Mouse (Mus musculus): ENCODE results near the gene Ruvbl1.

DNA sequence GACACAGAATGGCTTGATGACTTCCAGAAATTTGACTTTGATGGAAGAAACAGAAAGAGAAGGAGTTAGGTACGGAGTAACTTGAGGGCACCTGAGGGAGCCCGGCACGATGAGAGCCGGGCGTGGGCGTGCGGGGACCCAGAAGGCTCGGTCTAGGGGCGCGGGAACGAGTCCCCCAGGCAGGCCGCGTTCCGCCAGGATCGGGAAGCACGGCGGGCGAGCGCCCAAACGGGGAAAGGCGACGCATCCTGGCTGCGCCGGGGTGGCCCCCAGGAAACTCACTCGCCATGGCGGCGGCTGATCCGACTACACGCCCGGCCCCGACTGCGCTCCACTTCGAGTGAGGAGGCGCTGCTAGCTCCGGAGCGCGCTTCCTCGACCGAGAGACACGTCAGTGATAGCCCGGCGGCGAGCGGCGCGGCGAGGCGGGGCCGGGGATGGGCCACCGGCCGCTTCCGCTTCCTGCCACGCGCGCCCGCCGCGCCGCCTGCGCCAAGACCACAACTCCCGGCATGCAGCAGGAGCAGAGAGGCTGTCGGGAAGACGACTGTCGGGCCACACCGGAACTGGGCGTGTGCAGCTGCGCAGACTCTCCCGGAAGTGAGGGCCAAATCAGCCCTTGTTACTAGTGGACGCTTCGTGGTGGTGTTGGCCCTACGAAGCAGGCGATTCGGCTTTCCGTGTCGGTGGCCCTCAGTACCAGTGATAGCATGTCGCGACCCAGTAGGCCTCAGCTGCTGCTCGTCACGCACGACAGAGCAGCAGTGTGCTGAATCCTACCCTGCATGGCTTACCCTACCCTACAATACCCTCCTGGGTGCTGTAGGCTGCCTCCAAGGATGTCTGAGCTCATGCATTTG is 53.4 kb downstream of the Ruvbl1 start, which contains the start of gene Sec61a1:
- TF ChIP-seq CTCF (IDR thresholded peaks at IDR 0.05; ENCODE audit: low read depth, low read length): no peak
- TF ChIP-seq TAL1 (conservative IDR thresholded peaks at IDR 0.05; ENCODE audit: low read depth, low read length): no peak
- TF ChIP-seq GATA1 (IDR thresholded peaks at IDR 0.05; ENCODE audit: borderline replicate concordance, low read length): no peak
- TF ChIP-seq GATA2 (IDR thresholded peaks at IDR 0.05; ENCODE audit: borderline replicate concordance, low read depth, low read length): no peak

Data from G1E (cell line).